Comparison of ENCODE assay signal across 20 mouse cellular contexts in genomic region chr6:21830931-21831330, GRCm38 (mm10). TPM values are rescaled to one million over a fixed set of nuclear protein-coding genes. Genes with fewer than 3 reads are reported as not detected.
DNase-seq lines count a peak whose midpoint lies in the region; ATAC-seq and TF ChIP-seq lines count a peak whose summit lies in the region.
"Had no signal": no experiment of that assay in that cellular context is flagged by ENCODE, and none has a peak within 500 bp of the region (broad histone marks: within the 10 kb centered on the region; RNA-seq: fewer than 3 reads in every experiment).

No protein-coding gene starts in this region.

- H3K36me3 ChIP-seq in hindbrain, embryonic 14.5 days (replicated peaks; ENCODE audit: control insufficient read depth, insufficient read depth): peaks cover 21% of the 10 kb centered on the region
- H3K36me3 ChIP-seq in hindbrain, embryonic 11.5 days (ENCODE audit: control insufficient read depth, insufficient read depth, low read length): no peaks in the 10 kb centered on the region
- no peaks in the 10 kb centered on the region for H3K36me3 ChIP-seq in midbrain, embryonic 11.5 days (ENCODE audit: control insufficient read depth, insufficient read depth, low read length)
- H3K36me3 ChIP-seq in midbrain, postnatal 0 days (ENCODE audit: insufficient read depth, low read length): peaks cover 3% of the 10 kb centered on the region; the same call in 1 of the 2 replicates
- H3K36me3 ChIP-seq: G1E had no signal

- H3K9ac ChIP-seq in hindbrain, embryonic 14.5 days: no peak overlapping the region
- no peak overlapping the region for H3K9ac ChIP-seq in hindbrain, embryonic 11.5 days (ENCODE audit: low read depth, low read length)
- no peak overlapping the region for H3K9ac ChIP-seq in midbrain, embryonic 11.5 days (ENCODE audit: low read length)
- no peak overlapping the region for H3K9ac ChIP-seq in midbrain, postnatal 0 days (replicated peaks; ENCODE audit: low read length, poor library complexity, severe bottlenecking)

- no peaks in the 10 kb centered on the region for H3K27me3 ChIP-seq in hindbrain, embryonic 14.5 days (ENCODE audit: control insufficient read depth, insufficient read depth, low read length)
- H3K27me3 ChIP-seq in hindbrain, embryonic 11.5 days (ENCODE audit: control insufficient read depth, insufficient read depth, low read length): no peaks in the 10 kb centered on the region
- H3K27me3 ChIP-seq in midbrain, embryonic 11.5 days (ENCODE audit: control insufficient read depth, insufficient read depth, low read length): no peaks in the 10 kb centered on the region
- H3K27me3 ChIP-seq in midbrain, postnatal 0 days (ENCODE audit: insufficient read depth, low read length): no peaks in the 10 kb centered on the region
- H3K27me3 ChIP-seq: CH12.LX, Patski had no signal

- H3K4me1 ChIP-seq in hindbrain, embryonic 14.5 days (replicated peaks; ENCODE audit: control insufficient read depth, insufficient read depth, low read length): no peaks in the 10 kb centered on the region
- H3K4me1 ChIP-seq in hindbrain, embryonic 11.5 days (replicated peaks; ENCODE audit: control insufficient read depth, insufficient read depth, low read length): no peaks in the 10 kb centered on the region
- no peaks in the 10 kb centered on the region for H3K4me1 ChIP-seq in midbrain, embryonic 11.5 days (ENCODE audit: control insufficient read depth, insufficient read depth, low read length)
- H3K4me1 ChIP-seq in midbrain, postnatal 0 days (ENCODE audit: insufficient read depth, low read length): no peaks in the 10 kb centered on the region

- peak; percentile 12 for DNase-seq in hindbrain, embryonic 14.5 days (ENCODE audit: low spot score)
- DNase-seq in hindbrain, embryonic 11.5 days (ENCODE audit: low spot score): no peak
- DNase-seq in midbrain, embryonic 11.5 days (ENCODE audit: low spot score, missing footprints): peak; percentile 71
- DNase-seq in midbrain, postnatal 0 days (ENCODE audit: low spot score): no peak
- DNase-seq: adrenal gland, adult 2 months; adrenal gland, adult 8-10 months; adrenal gland, postnatal 10 days; adrenal gland, postnatal 14 days; adrenal gland, postnatal 25 days; adrenal gland, postnatal 36 days; B cell, adult 2 months; cerebellum, adult 11 months; cerebellum, adult 11-12 months; cerebellum, adult 18-20 months had no signal

- no peak overlapping the region for H3K27ac ChIP-seq in hindbrain, embryonic 14.5 days
- H3K27ac ChIP-seq in hindbrain, embryonic 11.5 days (ENCODE audit: low read depth, low read length): no peak overlapping the region
- H3K27ac ChIP-seq in midbrain, embryonic 11.5 days (ENCODE audit: low read depth, low read length): no peak overlapping the region
- no peak overlapping the region for H3K27ac ChIP-seq in midbrain, postnatal 0 days (ENCODE audit: low read depth, low read length)

- no peak overlapping the region for H3K4me2 ChIP-seq in hindbrain, embryonic 14.5 days (replicated peaks)
- H3K4me2 ChIP-seq in hindbrain, embryonic 11.5 days (replicated peaks; ENCODE audit: low read depth, low read length): no peak overlapping the region
- H3K4me2 ChIP-seq in midbrain, embryonic 11.5 days: no peak overlapping the region
- no peak overlapping the region for H3K4me2 ChIP-seq in midbrain, postnatal 0 days (ENCODE audit: low read depth, low read length, poor library complexity, severe bottlenecking)

- no peak for TF ChIP-seq CTCF in midbrain, postnatal 0 days (IDR thresholded peaks at IDR 0.05)

- H3K9me3 ChIP-seq in hindbrain, embryonic 14.5 days (ENCODE audit: control insufficient read depth, low read length): no peaks in the 10 kb centered on the region
- no peaks in the 10 kb centered on the region for H3K9me3 ChIP-seq in hindbrain, embryonic 11.5 days (ENCODE audit: control insufficient read depth, low read length)
- no peaks in the 10 kb centered on the region for H3K9me3 ChIP-seq in midbrain, embryonic 11.5 days (ENCODE audit: control insufficient read depth, low read length)
- H3K9me3 ChIP-seq in midbrain, postnatal 0 days (ENCODE audit: low read length): no peaks in the 10 kb centered on the region
- H3K9me3 ChIP-seq: G1E had no signal

- no peak overlapping the region for H3K4me3 ChIP-seq in hindbrain, embryonic 14.5 days (replicated peaks; ENCODE audit: low read length)
- no peak overlapping the region for H3K4me3 ChIP-seq in hindbrain, embryonic 11.5 days (ENCODE audit: low read depth, low read length)
- H3K4me3 ChIP-seq in midbrain, embryonic 11.5 days (ENCODE audit: low read depth, low read length): no peak overlapping the region
- no peak overlapping the region for H3K4me3 ChIP-seq in midbrain, postnatal 0 days (ENCODE audit: low read depth, low read length)

- ATAC-seq in hindbrain, embryonic 14.5 days (ENCODE audit: low FRiP score): no peak
- ATAC-seq in hindbrain, embryonic 11.5 days (ENCODE audit: low FRiP score): no peak
- ATAC-seq in midbrain, embryonic 11.5 days (ENCODE audit: low FRiP score): no peak
- no peak for ATAC-seq in midbrain, postnatal 0 days (ENCODE audit: low FRiP score)
- ATAC-seq: activated CD4-positive, CD25-positive, alpha-beta regulatory T cell, adult 4 months; CD4-positive, CD25-positive, alpha-beta regulatory T cell, adult 4 months; Patski had no signal

- 83% methylated on average over 6 of the region's 6 CpGs for WGBS in hindbrain, embryonic 14.5 days
- 83% methylated on average over 6 of the region's 6 CpGs for WGBS in hindbrain, embryonic 11.5 days
- 84% methylated on average over 6 of the region's 6 CpGs for WGBS in midbrain, embryonic 11.5 days
- WGBS in midbrain, postnatal 0 days: 81% methylated on average over 6 of the region's 6 CpGs

RNA-seq across cellular contexts. Expression of gene Tspan12, which starts 21.4 kb away (rescaled TPM):
- polyA plus RNA-seq in hindbrain, embryonic 14.5 days (2014; fragmentation: Nextera tagmentation; extraction: Ambion mirVana): 73.7 and 80.1 TPM in 2 replicates
- 64.0 and 70.5 TPM in 2 replicates for polyA plus RNA-seq in hindbrain, embryonic 11.5 days (2014; fragmentation: Nextera tagmentation; extraction: Ambion mirVana)
- 53.2 and 64.8 TPM in 2 replicates for polyA plus RNA-seq in midbrain, embryonic 11.5 days (2014; fragmentation: Nextera tagmentation; extraction: Ambion mirVana)
- 22.5 and 30.2 TPM in 2 replicates for total RNA-seq in midbrain, postnatal 0 days (2014; rRNA removed)
- polyA plus RNA-seq in midbrain, postnatal 0 days (2015; fragmentation: Nextera tagmentation; extraction: Ambion mirVana): 50.0 and 54.7 TPM in 2 replicates
- total RNA-seq: CH12.LX, MEL had no signal
- polyA plus RNA-seq: activated CD4-positive, CD25-positive, alpha-beta regulatory T cell, adult 4 months; CD4-positive, CD25-positive, alpha-beta regulatory T cell, adult 4 months had no signal

Comparison
In these comparisons a context has a peak if more than half of its experiments do, and no peak if none do; other contexts are left out.
1. DNase-seq: peak in hindbrain, embryonic 14.5 days (single experiment) and midbrain, embryonic 11.5 days (single experiment); none in hindbrain, embryonic 11.5 days (single experiment) and midbrain, postnatal 0 days (single experiment).